ENCODE assay signal across 9 mouse cellular contexts in genomic region chr14:31669642-31670490, GRCm38 (mm10). TPM values are rescaled to one million over a fixed set of nuclear protein-coding genes. Genes with fewer than 3 reads are reported as not detected.
DNase-seq lines count a peak whose midpoint lies in the region; ATAC-seq and TF ChIP-seq lines count a peak whose summit lies in the region.
"Had no signal": no experiment of that assay in that cellular context is flagged by ENCODE, and none has a peak within 500 bp of the region (broad histone marks: within the 10 kb centered on the region; RNA-seq: fewer than 3 reads in every experiment).

No protein-coding gene starts in this region.

- peak overlapping the region; percentile 27 for H3K4me2 ChIP-seq in embryonic facial prominence, embryonic 14.5 days (ENCODE audit: low read depth, low read length)
- no peak overlapping the region for H3K4me2 ChIP-seq in hindbrain, embryonic 11.5 days (replicated peaks; ENCODE audit: low read depth, low read length)
- H3K4me2 ChIP-seq in midbrain, postnatal 0 days (ENCODE audit: low read depth, low read length, poor library complexity, severe bottlenecking), result no peak overlapping the region

- DNase-seq in left cerebral cortex, adult 2 months (ENCODE audit: extremely low spot score in 1 of 2, low spot score in 2 of 2), result no peak
- no peak for DNase-seq in left cerebral cortex, postnatal 36 days (ENCODE audit: low spot score in 2 of 2)
- DNase-seq in embryonic facial prominence, embryonic 14.5 days (ENCODE audit: low spot score), result peak; percentile 89
- peak; percentile 65 for DNase-seq in hindbrain, embryonic 11.5 days (ENCODE audit: low spot score)
- DNase-seq in liver, adult 2 months (ENCODE audit: extremely low read depth, low read depth, low spot score), result peak; percentile 64
- DNase-seq in midbrain, postnatal 0 days (ENCODE audit: low spot score), result peak; percentile 31
- peak; percentile 51 for DNase-seq in thymus, postnatal 4 days
- DNase-seq in adrenal gland, postnatal 10 days, result no peak

- H3K36me3 ChIP-seq in embryonic facial prominence, embryonic 14.5 days (ENCODE audit: control insufficient read depth, insufficient read depth, low read length), result peaks cover 16% of the 10 kb centered on the region
- H3K36me3 ChIP-seq in hindbrain, embryonic 11.5 days (ENCODE audit: control insufficient read depth, insufficient read depth, low read length), result no peaks in the 10 kb centered on the region
- no peaks in the 10 kb centered on the region; the same call in 1 of the 2 replicates for H3K36me3 ChIP-seq in liver, adult 2 months (ENCODE audit: control insufficient read depth, insufficient read depth, low read length)
- 0 out of 2 replicates have a peak, but pooled peaks cover 5% of the 10 kb centered on the region for H3K36me3 ChIP-seq in midbrain, postnatal 0 days (ENCODE audit: insufficient read depth, low read length)

- peak overlapping the region; percentile 38; the same call in 1 of the 2 replicates for H3K9ac ChIP-seq in embryonic facial prominence, embryonic 14.5 days (ENCODE audit: low read depth, low read length)
- H3K9ac ChIP-seq in hindbrain, embryonic 11.5 days (ENCODE audit: low read depth, low read length), result no peak overlapping the region
- H3K9ac ChIP-seq in liver, adult 2 months (ENCODE audit: low read depth, low read length), result no peak overlapping the region
- H3K9ac ChIP-seq in midbrain, postnatal 0 days (replicated peaks; ENCODE audit: low read length, poor library complexity, severe bottlenecking), result no peak overlapping the region

- peaks cover 20% of the 10 kb centered on the region for H3K4me1 ChIP-seq in embryonic facial prominence, embryonic 14.5 days (ENCODE audit: control insufficient read depth, insufficient read depth, low read length)
- H3K4me1 ChIP-seq in hindbrain, embryonic 11.5 days (replicated peaks; ENCODE audit: control insufficient read depth, insufficient read depth, low read length), result no peaks in the 10 kb centered on the region; the same call in 1 of the 2 replicates
- peaks cover 10% of the 10 kb centered on the region for H3K4me1 ChIP-seq in liver, adult 2 months (ENCODE audit: control insufficient read depth, insufficient read depth, low read length)
- H3K4me1 ChIP-seq in midbrain, postnatal 0 days (ENCODE audit: insufficient read depth, low read length), result no peaks in the 10 kb centered on the region

- H3K4me3 ChIP-seq in left cerebral cortex, adult 2 months, result peak overlapping the region; percentile 27
- no peak overlapping the region for H3K4me3 ChIP-seq in embryonic facial prominence, embryonic 14.5 days (ENCODE audit: low read depth, low read length)
- H3K4me3 ChIP-seq in hindbrain, embryonic 11.5 days (ENCODE audit: low read depth, low read length), result no peak overlapping the region
- no peak overlapping the region for H3K4me3 ChIP-seq in liver, adult 2 months (ENCODE audit: insufficient read depth, low read depth, low read length)
- H3K4me3 ChIP-seq in midbrain, postnatal 0 days (ENCODE audit: low read depth, low read length), result no peak overlapping the region

- no peak for TF ChIP-seq CTCF in left cerebral cortex, adult 2 months (IDR thresholded peaks at IDR 0.05)
- TF ChIP-seq CTCF in liver, adult 2 months (IDR thresholded peaks at IDR 0.05; ENCODE audit: low read depth, low read length), result no peak
- no peak for TF ChIP-seq CTCF in midbrain, postnatal 0 days (IDR thresholded peaks at IDR 0.05)

- no peaks in the 10 kb centered on the region for H3K27me3 ChIP-seq in embryonic facial prominence, embryonic 14.5 days (replicated peaks; ENCODE audit: control insufficient read depth, insufficient read depth, low read length)
- H3K27me3 ChIP-seq in hindbrain, embryonic 11.5 days (ENCODE audit: control insufficient read depth, insufficient read depth, low read length), result no peaks in the 10 kb centered on the region
- H3K27me3 ChIP-seq in liver, adult 2 months (ENCODE audit: control insufficient read depth, insufficient read depth, low read length), result no peaks in the 10 kb centered on the region
- no peaks in the 10 kb centered on the region for H3K27me3 ChIP-seq in midbrain, postnatal 0 days (ENCODE audit: insufficient read depth, low read length)

- no peaks in the 10 kb centered on the region for H3K79me2 ChIP-seq in liver, adult 2 months (ENCODE audit: control insufficient read depth, insufficient read depth, low read length)

- H3K27ac ChIP-seq in left cerebral cortex, adult 2 months, result peak overlapping the region; percentile 87
- peak overlapping the region; percentile 88 for H3K27ac ChIP-seq in embryonic facial prominence, embryonic 14.5 days (replicated peaks; ENCODE audit: low read depth, low read length)
- H3K27ac ChIP-seq in hindbrain, embryonic 11.5 days (ENCODE audit: low read depth, low read length), result peak overlapping the region; percentile 63
- peak overlapping the region; percentile 59 for H3K27ac ChIP-seq in liver, adult 2 months (replicated peaks; ENCODE audit: insufficient read depth, low read depth, low read length)
- H3K27ac ChIP-seq in midbrain, postnatal 0 days (ENCODE audit: low read depth, low read length), result 0 out of 2 replicates have a peak overlapping the region, but pooled peaks have one; percentile 1

- intact Hi-C loops in left cerebral cortex, adult 2 months (cut with DNase I), result loop anchor here (2.0 kb wide), 1 partner anchor 59 kb away; no protein-coding TSS in a partner anchor
- intact Hi-C loops in left cerebral cortex, postnatal 36 days (cut with DNase I), result no loop called here

- H3K9me3 ChIP-seq in embryonic facial prominence, embryonic 14.5 days (ENCODE audit: control insufficient read depth, low read length), result no peaks in the 10 kb centered on the region; the same call in 1 of the 2 replicates
- no peaks in the 10 kb centered on the region for H3K9me3 ChIP-seq in hindbrain, embryonic 11.5 days (ENCODE audit: control insufficient read depth, low read length)
- no peaks in the 10 kb centered on the region for H3K9me3 ChIP-seq in midbrain, postnatal 0 days (ENCODE audit: low read length)

- peak; percentile 66 for ATAC-seq in embryonic facial prominence, embryonic 14.5 days (ENCODE audit: low read depth)
- peak; percentile 81 for ATAC-seq in hindbrain, embryonic 11.5 days (ENCODE audit: low FRiP score)
- ATAC-seq in midbrain, postnatal 0 days (ENCODE audit: low FRiP score), result no peak

- 64% methylated on average over 15 of the region's 15 CpGs for WGBS in embryonic facial prominence, embryonic 14.5 days
- WGBS in hindbrain, embryonic 11.5 days, result 70% methylated on average over 15 of the region's 15 CpGs
- 35% methylated on average over 15 of the region's 15 CpGs for WGBS in liver, adult 2 months
- 69% methylated on average over 15 of the region's 15 CpGs for WGBS in midbrain, postnatal 0 days

- TF ChIP-seq POLR2A in liver, adult 2 months (IDR thresholded peaks at IDR 0.05; ENCODE audit: extremely low read depth, insufficient read depth, low read length), result no peak

RNA-seq across cellular contexts. Expression of gene Hacl1, which starts 28.8 kb away (rescaled TPM):
- total RNA-seq in left cerebral cortex, adult 2 months (2021), result 1 to 10 TPM; 4.4 to 6.7 TPM
- total RNA-seq in left cerebral cortex, postnatal 36 days (2021), result 1 to 10 TPM; 6.1 to 6.3 TPM
- polyA plus RNA-seq in embryonic facial prominence, embryonic 14.5 days (2014; fragmentation: Nextera tagmentation; extraction: Ambion mirVana), result 13.3 and 13.4 TPM in 2 replicates
- 9.4 and 12.3 TPM in 2 replicates for polyA plus RNA-seq in hindbrain, embryonic 11.5 days (2014; fragmentation: Nextera tagmentation; extraction: Ambion mirVana)
- total RNA-seq in liver, adult 2 months (2014; rRNA removed), result 569 and 647 TPM in 2 replicates
- polyA plus RNA-seq in liver, adult 2 months (2012; rRNA removed), result 592 and 631 TPM in 2 replicates
- total RNA-seq in midbrain, postnatal 0 days (2014; rRNA removed), result 6.7 and 6.8 TPM in 2 replicates
- polyA plus RNA-seq in midbrain, postnatal 0 days (2015; fragmentation: Nextera tagmentation; extraction: Ambion mirVana), result 8.4 and 9.4 TPM in 2 replicates
- 100 to 1,000 TPM in 1 of 2 experiments, 10 to 100 TPM in 1; 86.3 to 159 TPM for total RNA-seq in adrenal gland, postnatal 10 days (2021)

RNA-seq across cellular contexts. Expression of gene Btd, which starts 29.0 kb away (rescaled TPM):
- 1 to 10 TPM; 8.4 to 8.8 TPM for total RNA-seq in left cerebral cortex, adult 2 months (2021)
- total RNA-seq in left cerebral cortex, postnatal 36 days (2021), result 1 to 10 TPM; 7.8 to 9.2 TPM
- polyA plus RNA-seq in embryonic facial prominence, embryonic 14.5 days (2014; fragmentation: Nextera tagmentation; extraction: Ambion mirVana), result 30.3 and 37.0 TPM in 2 replicates
- 17.5 and 18.4 TPM in 2 replicates for polyA plus RNA-seq in hindbrain, embryonic 11.5 days (2014; fragmentation: Nextera tagmentation; extraction: Ambion mirVana)
- total RNA-seq in liver, adult 2 months (2014; rRNA removed), result 42.3 and 60.7 TPM in 2 replicates
- polyA plus RNA-seq in liver, adult 2 months (2012; rRNA removed), result 91.4 and 103 TPM in 2 replicates
- total RNA-seq in midbrain, postnatal 0 days (2014; rRNA removed), result 21.9 and 28.7 TPM in 2 replicates
- polyA plus RNA-seq in midbrain, postnatal 0 days (2015; fragmentation: Nextera tagmentation; extraction: Ambion mirVana), result 18.5 and 20.1 TPM in 2 replicates
- 10 to 100 TPM; 43.9 to 48.6 TPM for total RNA-seq in adrenal gland, postnatal 10 days (2021)

RNA-seq across cellular contexts. Expression of gene Gm49387, which starts 29.2 kb away (rescaled TPM):
- total RNA-seq in left cerebral cortex, adult 2 months (2021), result not detected
- under 1 TPM in 1 of 2 experiments, not detected in 1; 0.44 TPM for total RNA-seq in left cerebral cortex, postnatal 36 days (2021)
- polyA plus RNA-seq in embryonic facial prominence, embryonic 14.5 days (2014; fragmentation: Nextera tagmentation; extraction: Ambion mirVana), result 0.47 and 0.84 TPM in 2 replicates
- 0.42 and 1.1 TPM in 2 replicates for polyA plus RNA-seq in hindbrain, embryonic 11.5 days (2014; fragmentation: Nextera tagmentation; extraction: Ambion mirVana)
- total RNA-seq in liver, adult 2 months (2014; rRNA removed), result 0.81 TPM in 1 of 2 replicates, not detected in the other
- 2.6 and 10.0 TPM in 2 replicates for polyA plus RNA-seq in liver, adult 2 months (2012; rRNA removed)
- not detected in 2 replicates for total RNA-seq in midbrain, postnatal 0 days (2014; rRNA removed)
- polyA plus RNA-seq in midbrain, postnatal 0 days (2015; fragmentation: Nextera tagmentation; extraction: Ambion mirVana), result not detected in 2 replicates
- 1 to 10 TPM; 4.6 to 7.4 TPM for total RNA-seq in adrenal gland, postnatal 10 days (2021)
- total RNA-seq: adrenal gland, postnatal 36 days had no signal

Comparison
In these comparisons a context has a peak if more than half of its experiments do, and no peak if none do; other contexts are left out.
1. DNase-seq: peak in embryonic facial prominence, embryonic 14.5 days (single experiment), hindbrain, embryonic 11.5 days (single experiment), liver, adult 2 months (single experiment), midbrain, postnatal 0 days (single experiment) and thymus, postnatal 4 days (single experiment); none in left cerebral cortex, adult 2 months (0 of 2), left cerebral cortex, postnatal 36 days (0 of 2) and adrenal gland, postnatal 10 days (single experiment).
2. H3K27ac ChIP-seq: peak in every context shown above with its lines; median percentile 88 in embryonic facial prominence, embryonic 14.5 days; 87 in left cerebral cortex, adult 2 months; 63 in hindbrain, embryonic 11.5 days; 59 in liver, adult 2 months; 1 in midbrain, postnatal 0 days.
3. RNA of gene Hacl1, which starts 28.8 kb away (total RNA-seq): 569 to 647 TPM in liver, adult 2 months and 86.3 to 159 TPM in adrenal gland, postnatal 10 days; 6.7 to 6.8 TPM in midbrain, postnatal 0 days, 4.4 to 6.7 TPM in left cerebral cortex, adult 2 months and 6.1 to 6.3 TPM in left cerebral cortex, postnatal 36 days; every median in the first group is over 10 times any median in the second.